Mouse (Mus musculus) embryonic fibroblast, embryonic 13.5 days (primary cell): ENCODE measurements at regions not wholly inside any gene's neighbourhood (a gene's known extent, or its start where the extent isn't known, plus 50 kb on each side); places are given as distances from the start of the nearest gene placed in this dataset.

Source experiments
- CTCF ChIP-seq: IDR thresholded peaks from 2 replicates; pipeline ENCODE4 v1.5.1; 2011; ENCODE audit warnings: mild to moderate bottlenecking, control low read depth, low read length, moderate library complexity, borderline replicate concordance; ENCODE audit not compliant: insufficient read depth
- POLR2A ChIP-seq: IDR thresholded peaks from 2 replicates; pipeline ENCODE4 v1.6.1; 2011; ENCODE audit warnings: low read depth, mild to moderate bottlenecking, control low read depth, low read length, moderate library complexity

DNA sequence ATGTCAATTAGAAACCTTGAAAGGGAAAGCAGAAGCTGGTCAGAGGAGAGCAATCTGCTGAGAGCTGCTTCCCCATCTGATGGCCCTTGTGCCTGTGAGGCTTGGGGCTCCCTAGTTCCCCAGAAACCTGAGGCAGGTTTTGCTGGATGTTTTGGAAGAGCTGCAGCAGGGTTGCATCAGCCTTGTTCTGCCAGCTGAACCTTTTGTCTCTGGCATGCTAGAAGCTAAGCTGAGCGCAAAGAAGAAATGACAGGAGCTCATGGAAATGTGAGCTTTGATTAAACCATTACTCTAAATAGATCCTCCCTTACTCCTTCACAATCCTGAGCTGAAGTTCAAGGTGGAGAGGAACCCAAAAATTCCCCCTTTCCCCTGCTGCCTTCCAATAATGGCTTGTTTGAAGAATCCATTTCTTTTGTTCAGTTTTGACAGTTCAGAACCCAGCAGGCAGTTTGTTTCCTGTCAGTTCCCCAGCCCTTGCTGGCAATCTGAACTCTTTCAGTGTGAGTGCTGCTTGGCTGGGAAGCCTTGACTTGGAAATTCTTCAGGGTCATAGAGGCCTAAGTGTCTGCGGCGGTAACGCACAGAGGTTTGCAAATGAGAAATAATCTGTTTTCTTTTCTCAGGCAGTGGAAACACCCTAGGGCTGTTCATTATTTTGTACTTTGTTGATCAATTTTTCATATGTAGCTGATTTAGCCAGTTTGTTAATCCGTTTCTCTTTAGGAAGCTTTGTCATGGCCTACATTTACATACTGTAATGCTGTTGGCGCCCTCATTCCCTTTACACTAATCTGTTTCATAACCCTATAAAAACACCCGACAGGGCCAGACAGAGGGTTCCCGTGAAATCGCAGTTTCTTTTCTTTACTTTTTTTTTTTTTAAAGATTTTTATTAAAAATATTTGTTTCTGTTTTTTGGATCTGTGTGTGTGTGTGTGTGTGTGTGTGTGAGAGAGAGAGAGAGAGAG, 493.9 kb downstream of the Otol1 start:
- TF ChIP-seq CTCF (no peak), POLR2A (no peak)
